Mouse (Mus musculus) spleen, adult 2 months (tissue): ENCODE data around the gene Retsat. TPM values are rescaled to one million over a fixed set of nuclear protein-coding genes. Genes with fewer than 3 reads are reported as not detected.
A peak's percentile ranks its signal among the peaks of the same experiment; 100 is the strongest.

ENCODE experiments used
- DNase-seq, 2 experiments: peaks; one replicate each; pipeline versions ENCODE4 v3.0.0 to v3.0.0-alpha.2; 2012 to 2021; ENCODE audit warnings: low spot score in 2 of 2, low read depth in 1 of 2
- H3K27ac ChIP-seq: fragments of 200-500 bp; 2 replicates; pipeline ENCODE4 v1.5.1; 2012; ENCODE audit warnings: low read length, inconsistent platforms; ENCODE audit not compliant: insufficient read depth
- H3K27me3 ChIP-seq: fragments of 200-500 bp; 2 replicates; pipeline ENCODE4 v1.6.1; 2012; ENCODE audit warnings: mild to moderate bottlenecking, moderate library complexity, low read length, inconsistent platforms; ENCODE audit not compliant: control insufficient read depth, insufficient read depth
- H3K36me3 ChIP-seq: fragments of 200-500 bp; 2 replicates; pipeline ENCODE4 v1.6.1; 2012; ENCODE audit warnings: mild to moderate bottlenecking, low read length, inconsistent platforms; ENCODE audit not compliant: control insufficient read depth, insufficient read depth
- H3K4me1 ChIP-seq: fragments of 200-500 bp; 2 replicates; pipeline ENCODE4 v1.6.1; 2011; ENCODE audit warnings: inconsistent platforms; ENCODE audit not compliant: control insufficient read depth, insufficient read depth, insufficient read length
- H3K4me3 ChIP-seq: fragments of 200-500 bp; 2 replicates; pipeline ENCODE4 v1.5.1; 2011; ENCODE audit warnings: mild to moderate bottlenecking, inconsistent platforms; ENCODE audit not compliant: insufficient read depth, insufficient read length; ENCODE audit errors: extremely low read depth
- CTCF ChIP-seq: fragments of 200-500 bp; IDR thresholded peaks from 2 replicates; pipeline ENCODE4 v1.5.1; 2011; ENCODE audit warnings: mild to moderate bottlenecking, inconsistent platforms; ENCODE audit not compliant: insufficient read depth, insufficient read length, insufficient replicate concordance; ENCODE audit errors: extremely low read depth
- POLR2A ChIP-seq: fragments of 200-500 bp; IDR thresholded peaks from 2 replicates; pipeline ENCODE4 v1.6.1; 2011; ENCODE audit warnings: low read depth, low read length, inconsistent platforms
- WGBS: fragments of 180-500 bp; shearing (Covaris S2); methylation state at CpG from one replicate; pipeline ENCODE4 v1.1.7; 2018; 5-methylcytosine and 5-hydroxymethylcytosine counted together
- polyA plus RNA-seq: library from polyadenylated mRNA; depleted of rRNA; stranded (reverse); fragments of >200 nt; gene quantifications from 2 replicates; pipeline ENCODE4 v1.2.3, GENCODE M21; 2012

Retsat gene
- polyA plus RNA-seq, 1 experiment: 5.5 TPM

- H3K27ac ChIP-seq: no peak overlapping the region
- no peaks in the 10 kb centered on the region for H3K27me3 ChIP-seq
- no peaks in the 10 kb centered on the region for H3K36me3 ChIP-seq
- no peak overlapping the region for H3K4me3 ChIP-seq
- 68% methylated on average over 10 of the region's 10 CpGs for WGBS
- H3K4me1 ChIP-seq: no peaks in the 10 kb centered on the region
- TF ChIP-seq CTCF (peak; percentile 64; the same call in 1 of the 2 replicates), POLR2A (no peak)
- peak; percentile 29 to 48 for DNase-seq
Observed at GRCm38 (mm10) chr6:72647383-72647820, 49.1 kb downstream of the Retsat start.

DNA sequence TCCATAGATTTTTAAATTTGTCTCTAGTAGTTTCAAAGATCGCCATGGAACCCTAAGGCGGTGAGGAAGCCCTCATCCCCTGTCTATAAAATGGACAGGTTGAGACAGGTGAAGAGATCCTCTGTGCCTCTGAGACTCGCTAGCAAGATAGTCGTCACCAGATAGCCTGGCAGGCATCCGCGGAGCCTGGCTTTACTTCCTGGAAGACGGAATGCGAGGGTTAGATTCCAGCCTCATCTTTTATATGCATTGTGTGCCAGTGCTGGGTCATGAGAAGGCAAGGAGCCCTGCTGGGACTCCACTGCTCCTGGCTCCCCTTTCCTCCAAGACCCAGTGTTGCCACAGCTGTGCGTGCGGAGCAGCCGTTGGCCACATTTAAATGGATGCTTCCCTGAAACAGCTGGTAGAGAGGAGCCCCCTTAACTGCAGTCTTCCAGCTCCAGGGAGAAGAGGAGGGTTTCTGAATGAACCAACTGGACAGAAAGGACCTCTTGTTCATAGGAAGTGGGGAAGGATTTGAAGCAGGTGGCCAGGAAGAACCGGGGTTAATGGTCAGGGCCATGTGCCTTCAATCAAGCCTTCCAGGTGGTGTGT lies 49.8 kb downstream of the Retsat start:
- Histone ChIP-seq H3K27ac (no peak overlapping the region), H3K36me3 (no peaks in the 10 kb centered on the region), H3K27me3 (no peaks in the 10 kb centered on the region), H3K4me1 (no peaks in the 10 kb centered on the region), H3K4me3 (no peak overlapping the region)
- no peak for TF ChIP-seq POLR2A
- no peak for TF ChIP-seq CTCF
- WGBS: 93% methylated on average over 12 of the region's 12 CpGs
- DNase-seq: no peak

- H3K4me1 ChIP-seq: no peaks in the 10 kb centered on the region
- no peaks in the 10 kb centered on the region for H3K27me3 ChIP-seq
- no peak overlapping the region for H3K4me3 ChIP-seq
- DNase-seq: no peak
- 88% methylated on average over 10 of the region's 10 CpGs for WGBS
- no peaks in the 10 kb centered on the region for H3K36me3 ChIP-seq
- H3K27ac ChIP-seq: no peak overlapping the region
- TF ChIP-seq CTCF (no peak), POLR2A (no peak)
Observed at GRCm38 (mm10) chr6:72650338-72650851, 52.1 kb downstream of the Retsat start.

DNA sequence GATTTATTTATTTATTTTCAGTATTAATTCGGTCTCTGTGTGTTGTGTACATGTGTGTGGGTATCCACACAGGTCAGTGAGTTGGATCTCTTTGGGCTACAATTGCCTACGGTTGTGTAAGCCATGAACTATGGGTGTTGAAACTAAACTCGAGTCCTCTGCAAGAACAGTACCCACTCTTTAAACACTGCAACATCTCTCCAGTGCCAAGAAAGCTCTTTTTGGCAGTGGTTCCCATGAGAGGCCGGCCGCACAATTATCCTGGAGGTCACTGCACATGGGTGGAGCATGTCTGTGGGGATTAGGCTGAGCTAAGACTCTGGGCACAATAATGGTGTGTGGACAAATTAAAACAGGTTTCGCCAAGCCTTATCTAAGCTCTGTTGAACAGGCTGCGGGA lies 55.1 kb downstream of the Retsat start:
- no peak for DNase-seq
- 84% methylated on average over 7 of the region's 7 CpGs for WGBS
- H3K27ac ChIP-seq: no peak overlapping the region

GRCm38 (mm10) chr6:72654355-72654754 lies 56.1 kb downstream of the Retsat start:
- WGBS: 96% methylated on average over 6 of the region's 6 CpGs
- H3K27ac ChIP-seq: no peak overlapping the region
- H3K27me3 ChIP-seq: no peaks in the 10 kb centered on the region
- no peak for DNase-seq
- H3K4me1 ChIP-seq: no peaks in the 10 kb centered on the region
- H3K36me3 ChIP-seq: no peaks in the 10 kb centered on the region
- no peak overlapping the region for H3K4me3 ChIP-seq
- TF ChIP-seq POLR2A (no peak), CTCF (no peak)

More for the DNA sequence above, 55.1 kb downstream of the Retsat start:
- no peaks in the 10 kb centered on the region for H3K27me3 ChIP-seq
- no peaks in the 10 kb centered on the region for H3K36me3 ChIP-seq
- TF ChIP-seq POLR2A (no peak), CTCF (no peak)
- H3K4me3 ChIP-seq: no peak overlapping the region
- H3K4me1 ChIP-seq: no peaks in the 10 kb centered on the region

DNA sequence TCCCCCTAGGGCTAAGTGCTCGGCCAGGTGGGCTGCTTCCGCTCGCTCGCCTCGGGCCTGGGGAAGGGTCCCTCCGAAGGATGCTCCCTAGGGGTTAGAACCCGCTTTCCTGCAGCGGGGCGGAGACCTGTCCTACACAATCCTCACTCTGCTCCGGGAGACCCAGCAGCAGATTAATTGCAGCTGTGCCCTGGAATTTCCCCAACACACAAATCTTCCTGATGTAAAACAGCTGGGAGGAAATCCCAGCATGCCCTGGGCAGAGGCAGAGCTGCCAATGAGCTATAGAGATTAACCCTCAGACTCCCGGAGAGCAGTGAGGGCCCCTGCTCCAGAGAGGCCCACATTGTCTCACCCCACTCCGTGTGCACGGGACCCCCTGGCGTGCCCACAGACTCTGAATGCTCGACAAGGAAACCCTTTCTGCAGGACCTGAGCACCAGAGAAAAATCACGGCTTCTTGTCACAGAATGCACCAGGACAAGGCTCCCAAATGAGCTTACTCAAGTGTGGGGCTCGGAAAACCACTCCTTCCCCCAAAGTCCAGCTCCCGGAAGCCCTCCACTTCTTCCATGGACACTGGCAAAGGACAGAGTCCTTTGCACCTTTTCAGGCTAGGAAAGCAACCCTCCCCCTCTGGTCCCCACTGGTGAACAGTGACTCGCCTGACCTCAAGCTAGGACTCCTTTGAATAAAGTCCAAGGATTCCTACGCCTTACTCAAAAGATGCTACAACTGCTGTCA lies 57.2 kb downstream of the Retsat start:
- no peaks in the 10 kb centered on the region for H3K36me3 ChIP-seq
- H3K4me1 ChIP-seq: no peaks in the 10 kb centered on the region
- peak overlapping the region; percentile 42; the same call in 1 of the 2 replicates for H3K4me3 ChIP-seq
- H3K27me3 ChIP-seq: no peaks in the 10 kb centered on the region
- peak in 1 of 2 experiments; percentile 6 for DNase-seq
- no peak overlapping the region for H3K27ac ChIP-seq
- 26% methylated on average over 20 of the region's 20 CpGs for WGBS
- TF ChIP-seq POLR2A (no peak), CTCF (no peak)
